Mouse (Mus musculus): ENCODE measurements around the gene Gtf2f1.
A peak's percentile ranks its signal among the peaks of the same experiment; 100 is the strongest.

Gtf2f1 gene

GRCm38 (mm10) chr17:56973956-56974707 lies 37.0 kb downstream of the Gtf2f1 start:
- no peak for DNase-seq

GRCm38 (mm10) chr17:56970081-56970480 lies 41.0 kb downstream of the Gtf2f1 start:
- no peak for DNase-seq

GRCm38 (mm10) chr17:56969321-56969720 lies 41.8 kb downstream of the Gtf2f1 start:
- no peak for DNase-seq

- no peak for DNase-seq
These were observed 47.4 kb downstream of the Gtf2f1 start for GRCm38 (mm10) chr17:56963646-56964045.

- no peak for DNase-seq
These were observed 48.3 kb downstream of the Gtf2f1 start for GRCm38 (mm10) chr17:56962642-56963405.

- no peak for DNase-seq
These were observed 49.2 kb downstream of the Gtf2f1 start for GRCm38 (mm10) chr17:56961880-56962279.

- DNase-seq, result no peak
These were observed 52.4 kb downstream of the Gtf2f1 start for GRCm38 (mm10) chr17:56958667-56959066.

- DNase-seq, result peak; percentile 56
These were observed 53.2 kb downstream of the Gtf2f1 start for GRCm38 (mm10) chr17:56957763-56958429.

- DNase-seq, result no peak
These were observed 56.2 kb downstream of the Gtf2f1 start for GRCm38 (mm10) chr17:56954871-56955270.

All from lung, postnatal 10 days (tissue).